Mouse (Mus musculus): ENCODE measurements around the gene Tenm2.
A peak's percentile ranks its signal among the peaks of the same experiment; 100 is the strongest.

Gene Tenm2

DNA sequence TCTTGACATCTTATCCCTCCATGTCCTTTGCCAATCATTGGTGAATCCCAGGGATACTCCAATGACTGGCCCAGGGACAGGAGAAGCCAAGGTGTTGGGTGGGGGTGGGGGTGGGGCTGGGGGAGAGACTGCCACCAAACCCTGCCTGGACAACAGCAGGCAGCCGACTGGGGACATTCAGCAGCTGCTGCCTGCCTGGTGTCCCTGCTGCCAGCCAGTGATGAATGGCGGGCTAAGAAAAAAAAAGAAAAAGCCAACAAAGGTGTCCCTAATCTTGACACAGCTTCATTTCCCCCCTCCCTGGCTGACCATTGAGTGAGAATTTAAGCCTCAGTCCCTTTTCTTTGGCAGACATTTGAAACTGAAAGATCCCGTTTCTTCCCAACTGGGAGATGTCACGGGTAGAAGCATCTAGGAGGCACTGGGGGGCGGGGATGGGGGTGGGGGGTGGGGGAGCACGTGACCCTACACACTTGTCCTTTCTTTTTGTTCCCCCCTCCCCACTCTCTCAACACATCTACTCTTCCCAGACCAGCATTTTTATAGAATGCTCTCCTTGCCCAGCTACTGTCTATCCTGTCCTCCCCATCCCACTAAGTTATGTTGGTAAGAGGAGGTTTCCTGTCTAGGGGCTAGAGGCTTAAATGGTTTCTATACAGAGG lies 1263.4 kb downstream of the Tenm2 start:
- no peak for DNase-seq

- DNase-seq: peak; percentile 60
Measured at GRCm38 (mm10) chr11:35970806-35971705, 1264.7 kb downstream of the Tenm2 start.

DNA sequence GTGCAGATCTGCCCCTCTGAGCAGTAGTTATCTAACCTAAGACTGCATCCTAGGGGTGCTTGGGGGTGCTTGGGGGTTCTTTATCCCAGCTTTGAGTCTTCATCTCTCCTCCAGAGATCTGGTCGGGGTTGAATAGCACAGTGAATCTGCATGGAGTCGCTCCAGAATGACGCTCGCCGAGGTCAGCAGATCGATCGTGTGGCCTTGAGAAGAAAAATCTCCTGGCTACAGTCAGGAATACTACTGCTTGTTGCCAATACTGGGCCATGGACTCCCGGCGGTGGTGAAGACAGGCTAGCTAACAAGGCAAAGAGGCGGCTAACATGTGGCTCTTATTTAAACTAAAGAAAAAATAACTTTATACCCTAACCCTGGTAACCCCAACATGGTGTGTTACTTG lies 1267.5 kb downstream of the Tenm2 start:
- DNase-seq: no peak

DNA sequence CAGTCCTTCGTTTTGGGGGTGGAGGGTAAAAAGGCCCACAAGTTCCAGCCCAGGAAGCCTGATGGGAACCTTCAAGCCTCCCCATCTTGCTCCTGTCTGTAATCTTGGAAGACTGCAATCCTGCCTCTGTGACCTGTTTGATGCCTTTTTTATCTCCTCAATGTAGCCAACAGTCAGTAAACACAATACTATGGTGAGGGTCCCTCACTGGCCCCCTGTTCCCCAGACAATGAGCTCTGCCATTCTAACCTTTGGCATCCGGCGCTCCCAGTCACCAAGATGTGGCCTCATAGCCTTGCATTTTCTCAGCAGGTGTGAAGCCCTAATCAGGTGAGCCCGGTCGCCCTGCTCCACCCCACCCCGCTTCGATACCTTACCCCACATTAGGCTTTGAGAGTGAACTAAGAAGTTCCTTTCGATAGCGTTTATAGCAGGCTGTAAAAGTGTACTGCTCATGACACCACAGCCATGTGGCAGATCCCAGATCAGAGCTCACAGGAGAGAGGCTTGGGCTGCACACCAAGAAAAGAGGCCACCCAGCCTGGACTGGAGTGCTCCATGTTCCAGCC lies 1271.7 kb downstream of the Tenm2 start:
- DNase-seq: no peak

DNA sequence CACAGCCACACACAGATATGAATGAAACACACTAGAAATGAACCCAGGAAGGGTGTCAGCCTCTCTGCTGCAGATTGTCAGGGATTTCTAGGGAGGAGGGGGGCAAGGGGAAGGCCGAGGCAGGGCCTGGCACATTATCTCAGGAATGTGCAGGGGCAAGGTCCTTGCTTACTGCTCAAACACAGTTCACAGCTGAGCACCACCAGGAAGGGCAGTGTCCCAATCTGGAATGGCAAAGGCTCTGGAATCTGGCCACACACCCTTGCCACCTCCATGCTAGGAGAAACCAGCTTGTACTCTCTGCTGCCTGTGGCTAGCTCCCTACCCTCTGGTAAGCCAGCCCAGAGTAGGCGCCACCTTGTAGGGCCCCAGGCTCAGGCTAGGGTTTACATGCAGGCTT lies 1272.2 kb downstream of the Tenm2 start:
- peak; percentile 34 for DNase-seq

DNA sequence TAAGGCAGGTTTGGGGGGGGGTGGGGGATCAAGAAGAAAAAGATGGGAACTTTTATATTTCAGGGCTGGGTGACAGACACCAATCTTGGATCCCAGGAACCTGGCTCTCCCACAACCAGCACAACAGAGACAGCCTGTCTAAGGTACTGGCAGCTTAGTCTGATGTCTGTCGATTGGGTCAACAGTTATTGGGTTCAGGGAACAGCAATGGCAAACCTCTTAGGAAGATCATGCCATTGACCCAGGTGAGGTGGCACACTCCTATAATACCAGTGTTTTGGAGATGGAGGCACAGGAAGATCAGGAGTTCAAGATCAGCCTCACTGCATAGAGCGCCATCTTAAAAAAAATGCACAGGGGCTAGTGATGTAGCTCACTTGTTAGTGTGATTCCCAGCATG lies 1273.3 kb downstream of the Tenm2 start:
- DNase-seq: no peak

DNA sequence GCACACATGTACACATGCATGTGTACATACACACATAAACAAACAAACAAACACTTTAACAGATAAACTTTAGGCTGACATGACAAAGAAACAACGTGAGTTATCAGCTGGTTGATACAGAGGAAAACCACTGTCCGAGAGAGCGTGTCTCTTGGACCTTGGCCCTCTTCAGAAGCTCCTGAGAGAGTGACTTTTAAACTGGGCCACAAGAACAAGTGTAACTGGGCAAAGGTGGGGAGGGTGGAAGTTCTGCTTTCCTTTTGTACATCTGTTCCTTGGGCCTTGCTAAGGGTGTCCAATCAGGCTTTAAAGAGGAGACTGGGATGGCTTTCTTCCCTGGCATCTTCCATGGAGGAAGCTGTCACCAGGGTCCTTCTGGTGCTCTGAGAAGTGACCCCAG lies 1276.5 kb downstream of the Tenm2 start:
- DNase-seq: no peak

All from lung, postnatal 10 days (tissue).